Mouse (Mus musculus) bone marrow macrophage, adult 2 months (primary cell): ENCODE measurements at regions not wholly inside any gene's neighbourhood (a gene's known extent, or its start where the extent isn't known, plus 50 kb on each side); places are given as distances from the start of the nearest gene placed in this dataset.

ENCODE experiments used
- CTCF ChIP-seq: IDR thresholded peaks from 2 replicates; pipeline ENCODE4 v1.5.1; 2012; ENCODE audit warnings: low read depth, mild to moderate bottlenecking, low read length, moderate library complexity
- POLR2A ChIP-seq: IDR thresholded peaks from 2 replicates; pipeline ENCODE4 v1.6.1; 2012; ENCODE audit warnings: mild to moderate bottlenecking, low read depth, low read length, borderline replicate concordance

DNA sequence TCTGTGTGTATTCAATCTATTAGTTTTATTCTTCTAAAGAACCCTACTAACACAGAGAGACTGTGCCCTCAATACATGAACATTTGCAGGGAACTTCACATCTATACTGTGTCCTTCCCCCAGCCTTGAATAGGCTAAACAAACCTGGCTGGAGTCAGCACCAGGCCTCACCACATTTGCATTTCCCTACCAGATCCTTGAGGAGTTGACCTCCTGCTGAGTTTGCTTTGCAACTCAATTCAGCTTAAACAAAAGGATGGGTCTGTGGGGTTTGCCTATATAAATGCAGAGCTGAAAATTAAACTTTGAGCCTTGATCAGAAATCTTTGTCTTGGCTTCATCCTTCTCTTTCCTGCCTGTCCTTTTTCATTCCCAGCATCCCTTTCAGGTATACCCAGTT is 331.5 kb upstream of the Xylt1 start:
- TF ChIP-seq POLR2A (no peak), CTCF (no peak)
